Mouse (Mus musculus) frontal cortex, adult (tissue): ENCODE measurements around the gene Copg1.
A peak's percentile ranks its signal among the peaks of the same experiment; 100 is the strongest.
"Not testable (repeated sequence)": the region's sequence is repeated elsewhere in the genome, so short reads cannot be mapped to it uniquely, and the experiment has no call there.

Experiments used
- ATAC-seq: cut with Nextera tagmentation; 2 replicates; pipeline ENCODE4 v1.9.2; 2017; ENCODE audit warnings: mild to moderate bottlenecking, moderate library complexity, mixed read lengths; ENCODE audit not compliant: low TSS enrichment

Copg1 gene

DNA sequence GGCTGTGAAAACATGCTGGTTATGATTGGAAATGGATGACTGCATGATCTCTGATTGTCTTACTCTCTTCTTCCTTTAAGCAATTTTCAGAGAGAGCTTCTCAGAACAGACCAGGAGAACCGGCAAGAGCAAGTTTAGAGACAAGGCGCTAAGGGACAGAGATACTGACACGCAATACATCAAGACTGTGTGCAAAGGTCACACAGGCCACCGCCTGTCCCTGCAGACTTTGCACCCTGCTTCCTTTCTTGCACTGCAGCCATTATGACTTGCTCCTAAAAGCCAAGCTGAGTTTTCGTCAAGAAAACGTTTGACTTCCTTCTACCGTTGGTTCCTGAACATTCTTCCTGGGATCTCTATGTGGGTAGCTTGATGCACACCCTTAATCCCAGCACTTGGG lies 12.1 kb upstream of the Copg1 start:
- no peak for ATAC-seq

DNA sequence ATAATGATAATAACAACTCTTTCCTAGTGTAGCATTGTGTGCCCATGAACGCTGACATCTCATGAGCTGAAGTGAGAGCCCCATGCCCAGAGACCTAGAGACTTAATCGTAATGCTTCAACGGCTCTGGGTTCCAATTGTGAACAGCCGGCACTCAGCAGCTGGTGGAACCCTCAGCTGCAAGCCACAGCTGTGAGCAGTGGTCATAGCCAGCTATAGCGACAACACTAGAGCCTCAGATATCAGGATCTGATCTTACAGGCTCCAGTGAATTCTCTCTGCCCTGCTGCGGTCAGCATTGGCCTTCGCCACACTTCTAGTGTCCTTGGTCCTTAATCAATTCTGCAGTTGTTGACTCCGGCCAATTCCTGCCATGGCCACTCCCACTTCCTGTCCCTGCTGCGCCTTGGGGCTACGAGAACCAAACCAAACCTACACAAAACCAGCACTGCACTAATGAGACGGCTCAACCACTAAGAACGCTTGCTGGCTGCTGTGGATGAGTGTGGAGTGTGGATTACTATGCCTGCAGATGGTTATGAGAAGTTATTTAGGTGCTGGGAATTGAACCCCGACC lies 11.5 kb upstream of the Copg1 start:
- ATAC-seq, result no peak

DNA sequence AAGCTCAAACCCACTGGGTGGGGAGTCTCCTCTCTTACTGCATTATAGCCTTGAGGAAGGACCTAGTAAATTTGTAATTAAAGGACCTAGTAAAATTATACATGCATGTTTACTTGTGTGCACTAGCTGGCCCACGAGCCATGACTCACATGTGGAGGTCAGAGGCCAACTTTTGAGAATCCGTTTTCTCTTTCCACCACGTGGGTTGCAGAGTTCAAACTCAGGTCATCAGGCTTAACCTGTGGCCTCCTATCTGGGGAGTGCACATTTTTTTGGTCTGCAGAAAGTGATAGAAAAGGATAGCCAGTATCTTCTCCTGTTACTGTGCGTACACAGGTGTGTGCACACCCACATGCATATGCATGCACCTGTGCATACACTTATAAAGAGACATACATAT lies 8.6 kb upstream of the Copg1 start:
- ATAC-seq, result no peak

DNA sequence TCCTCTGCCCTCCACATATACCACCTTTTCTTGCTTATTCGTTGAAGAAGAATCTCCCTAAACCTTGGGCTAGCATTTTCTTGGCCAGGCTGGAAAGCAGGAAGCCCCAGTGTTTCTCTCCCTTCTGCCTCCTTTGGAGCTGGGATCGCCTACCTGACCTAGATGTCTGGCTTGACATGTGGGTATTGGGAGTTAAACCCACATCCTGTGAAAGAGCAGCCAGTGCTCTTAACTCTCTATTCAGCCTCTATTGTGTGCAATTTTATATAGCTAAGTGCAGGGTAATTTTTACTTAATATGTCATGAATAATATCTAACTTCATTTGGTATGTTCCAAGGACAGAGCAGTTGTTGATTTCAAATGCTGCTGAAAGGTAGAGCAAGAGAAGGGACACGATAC lies 8.0 kb upstream of the Copg1 start:
- ATAC-seq, result no peak

DNA sequence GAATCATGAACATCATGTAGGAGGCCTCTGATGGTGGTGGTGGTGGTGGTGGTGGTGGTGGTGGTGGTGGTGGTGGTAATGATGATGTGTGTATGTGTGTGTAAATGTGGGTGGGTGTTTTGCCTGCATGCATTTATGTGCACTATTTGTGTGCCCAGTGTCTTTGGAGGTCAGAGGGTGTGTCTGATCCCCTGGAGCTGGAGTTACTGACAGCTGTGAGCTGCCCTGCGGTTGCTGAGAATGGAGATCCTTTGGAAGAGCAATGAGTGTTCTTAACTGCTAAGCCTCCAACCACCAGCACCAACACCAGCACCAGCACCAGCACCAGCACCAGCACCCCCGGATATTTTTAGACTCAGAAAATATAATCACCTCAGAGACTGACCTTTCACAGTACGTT lies 5.4 kb upstream of the Copg1 start:
- ATAC-seq, result no peak

GRCm38 (mm10) chr6:87882816-87883215 lies 4.8 kb upstream of the Copg1 start:
- ATAC-seq, result peak; percentile 95

GRCm38 (mm10) chr6:87886721-87887120 lies 893 bp upstream of the Copg1 start:
- ATAC-seq, result no peak

GRCm38 (mm10) chr6:87893931-87894330 lies 6.3 kb downstream of the Copg1 start:
- no peak for ATAC-seq

DNA sequence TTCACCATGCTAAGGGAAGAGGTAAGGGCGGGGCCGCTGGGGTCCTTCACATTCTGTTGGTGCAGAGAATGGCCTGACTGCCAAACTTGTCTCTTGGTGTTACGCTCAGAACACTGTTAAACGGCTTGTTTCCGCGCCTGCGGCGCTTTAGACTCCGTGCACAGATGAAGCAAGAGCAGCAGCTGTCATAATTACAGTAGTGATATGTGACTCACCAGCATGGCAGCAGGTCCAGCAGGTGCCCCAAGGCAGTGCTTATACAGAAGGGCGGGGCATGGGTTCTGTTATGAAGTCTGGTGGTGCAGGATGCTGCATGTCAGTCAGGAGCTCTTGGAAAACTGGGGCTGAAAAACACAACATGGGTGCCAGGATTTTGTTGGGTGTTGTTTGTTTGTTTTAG lies 10.4 kb downstream of the Copg1 start:
- ATAC-seq, result no peak

GRCm38 (mm10) chr6:87906632-87907031 lies 19.0 kb downstream of the Copg1 start:
- no peak for ATAC-seq

GRCm38 (mm10) chr6:87909181-87909580 lies 21.6 kb downstream of the Copg1 start:
- peak; percentile 20; the same call in 1 of the 2 replicates for ATAC-seq

DNA sequence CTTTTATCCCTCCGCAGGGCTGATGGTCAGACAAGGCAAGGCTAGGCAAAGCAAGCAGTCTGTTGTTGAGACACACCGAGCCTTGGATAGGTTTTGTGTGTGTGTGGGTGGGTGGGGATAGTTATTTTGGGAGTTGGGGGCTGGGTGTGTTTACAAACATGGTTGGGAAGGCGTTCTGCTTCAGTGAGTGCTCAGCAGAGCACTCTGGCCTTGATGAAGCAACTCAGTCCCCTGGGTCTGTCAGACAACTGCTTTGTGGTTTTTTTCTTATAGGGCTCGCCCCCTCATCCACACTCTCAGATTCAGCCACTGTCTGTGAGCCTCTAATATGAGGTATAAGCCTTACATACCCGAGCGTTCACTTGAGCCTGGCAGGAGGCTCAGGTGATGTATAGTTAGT lies 23.9 kb downstream of the Copg1 start:
- no peak for ATAC-seq

GRCm38 (mm10) chr6:87913661-87914325 lies 26.2 kb downstream of the Copg1 start, which contains the start of gene Hmces:
TSS of gene Hmces (plus strand) at chr6:87913935.
- peak; percentile 81 for ATAC-seq

- ATAC-seq, result peak; percentile 35
These were observed 26.9 kb downstream of the Copg1 start for GRCm38 (mm10) chr6:87914326-87915102.

- ATAC-seq, result no peak
These were observed 28.3 kb downstream of the Copg1 start for GRCm38 (mm10) chr6:87915939-87916338.

GRCm38 (mm10) chr6:87921201-87921600 lies 33.6 kb downstream of the Copg1 start:
- ATAC-seq, result no peak

DNA sequence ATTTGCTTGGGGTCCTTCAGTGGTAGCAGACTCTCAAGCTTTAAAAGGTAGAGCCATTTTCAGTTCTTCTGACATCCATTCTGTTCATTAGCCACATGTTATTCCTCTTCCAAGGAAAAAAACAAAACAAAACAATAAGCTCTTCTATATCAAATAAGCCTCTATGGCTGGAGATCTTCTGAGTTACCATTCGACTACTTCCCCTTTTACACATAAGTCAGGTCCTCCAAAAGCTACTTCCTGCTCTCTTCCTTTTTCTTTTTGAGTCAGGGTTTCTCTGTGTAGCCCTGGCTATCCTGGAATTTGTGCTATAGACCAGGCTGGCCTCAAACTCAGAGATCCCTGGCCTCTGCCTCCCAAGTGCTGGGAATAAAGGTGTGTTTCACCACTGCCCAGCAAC lies 36.0 kb downstream of the Copg1 start:
- no peak for ATAC-seq

- no peak for ATAC-seq
These were observed 47.4 kb downstream of the Copg1 start for GRCm38 (mm10) chr6:87935037-87935436.

- ATAC-seq, result peak; percentile 34; the same call in 1 of the 2 replicates
These were observed 49.7 kb downstream of the Copg1 start for GRCm38 (mm10) chr6:87937178-87937788.

DNA sequence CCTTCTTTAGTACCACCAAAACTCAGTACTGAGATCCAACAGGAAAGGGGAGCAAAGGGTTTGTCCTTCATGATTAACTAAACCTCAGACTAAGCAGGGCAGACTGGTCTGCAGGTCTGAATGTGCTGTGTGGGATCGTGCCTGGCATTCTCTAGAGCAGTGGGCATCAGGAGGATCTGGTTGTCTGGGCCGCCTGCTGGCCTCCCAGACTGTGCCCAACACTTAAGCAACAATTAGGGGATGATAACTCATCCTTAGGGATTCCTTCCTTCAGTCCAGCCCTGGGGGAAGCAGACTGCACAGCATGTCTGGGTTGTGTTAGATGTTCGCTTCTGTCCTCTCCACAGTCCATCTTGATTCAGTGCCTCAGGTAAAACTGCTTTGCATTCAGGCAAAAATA lies 51.3 kb downstream of the Copg1 start:
- ATAC-seq, result no peak

DNA sequence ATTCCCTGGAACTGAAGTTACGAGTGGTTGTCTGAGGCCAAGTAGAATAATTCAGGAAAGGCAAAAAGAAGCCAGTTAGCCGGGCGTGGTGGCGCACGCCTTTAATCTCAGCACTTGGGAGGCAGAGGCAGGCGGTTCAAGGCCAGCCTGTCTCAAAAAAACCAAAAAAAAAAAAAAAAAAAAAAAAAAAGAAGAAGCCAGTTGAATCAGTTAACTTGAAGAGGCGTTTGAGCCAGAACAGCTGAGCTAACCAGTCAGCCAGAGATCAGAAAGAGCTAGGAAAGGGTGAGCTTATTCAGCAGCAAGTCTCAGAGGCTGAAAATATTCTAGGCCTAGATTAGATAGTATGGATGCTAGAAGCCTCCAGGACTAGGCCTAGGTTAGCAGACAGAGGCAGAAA lies 54.6 kb downstream of the Copg1 start:
- ATAC-seq, result no peak

GRCm38 (mm10) chr6:87962457-87962856 lies 74.8 kb downstream of the Copg1 start:
- not testable (repeated sequence) for ATAC-seq
